ENCODE assay signal across 17 mouse cellular contexts in genomic region chr14:60384269-60384668, GRCm38 (mm10). TPM values are rescaled to one million over a fixed set of nuclear protein-coding genes. Genes with fewer than 3 reads are reported as not detected.
A peak's percentile ranks its signal among the peaks of the same experiment; 100 is the strongest.
DNase-seq lines count a peak whose midpoint lies in the region; ATAC-seq lines count a peak whose summit lies in the region.
"Had no signal": no experiment of that assay in that cellular context is flagged by ENCODE, and none has a peak within 500 bp of the region (broad histone marks: within the 10 kb centered on the region; RNA-seq: fewer than 3 reads in every experiment).

No protein-coding gene starts in this region.

- no peak overlapping the region for H3K9ac ChIP-seq in hindbrain, embryonic 12.5 days
- no peak overlapping the region for H3K9ac ChIP-seq in forebrain, embryonic 15.5 days (replicated peaks)
- no peak overlapping the region for H3K9ac ChIP-seq in intestine, embryonic 16.5 days (ENCODE audit: low read depth, low read length)
- H3K9ac ChIP-seq in neural tube, embryonic 13.5 days, result no peak overlapping the region
- H3K9ac ChIP-seq: heart, embryonic 12.5 days; liver, embryonic 13.5 days had no signal

- ATAC-seq in hindbrain, embryonic 12.5 days (ENCODE audit: low FRiP score), result no peak
- no peak for ATAC-seq in forebrain, embryonic 15.5 days (replicated peaks)
- ATAC-seq in intestine, embryonic 16.5 days, result peak; percentile 60
- no peak for ATAC-seq in neural tube, embryonic 13.5 days (ENCODE audit: low read depth)

- WGBS in hindbrain, embryonic 12.5 days, result 93% methylated on average over 7 of the region's 7 CpGs
- WGBS in hindbrain, embryonic 10.5 days, result 93% methylated on average over 7 of the region's 7 CpGs
- 89% methylated on average over 7 of the region's 7 CpGs for WGBS in forebrain, embryonic 15.5 days
- 76% methylated on average over 7 of the region's 7 CpGs for WGBS in intestine, embryonic 16.5 days
- 90% methylated on average over 7 of the region's 7 CpGs for whole genome bisulfite sequencing in neural tube, embryonic 13.5 days

- H3K4me2 ChIP-seq in hindbrain, embryonic 12.5 days (replicated peaks), result peak overlapping the region; percentile 23; the same call in 1 of the 2 replicates
- peak overlapping the region; percentile 92 for H3K4me2 ChIP-seq in forebrain, embryonic 15.5 days (replicated peaks)
- no peak overlapping the region for H3K4me2 ChIP-seq in intestine, embryonic 16.5 days (ENCODE audit: low read depth, low read length)
- peak overlapping the region; percentile 94 for H3K4me2 ChIP-seq in neural tube, embryonic 13.5 days
- H3K4me2 ChIP-seq: heart, embryonic 12.5 days; liver, embryonic 13.5 days had no signal

- no peak overlapping the region for H3K27ac ChIP-seq in hindbrain, embryonic 12.5 days
- H3K27ac ChIP-seq in hindbrain, embryonic 10.5 days, result no peak overlapping the region
- H3K27ac ChIP-seq in forebrain, embryonic 15.5 days (replicated peaks), result no peak overlapping the region
- no peak overlapping the region for H3K27ac ChIP-seq in intestine, embryonic 16.5 days (ENCODE audit: low read length)
- no peak overlapping the region for H3K27ac ChIP-seq in neural tube, embryonic 13.5 days (replicated peaks)
- H3K27ac ChIP-seq: embryonic facial prominence, embryonic 10.5 days; kidney, postnatal 0 days; liver, embryonic 13.5 days had no signal

- no peaks in the 10 kb centered on the region for H3K27me3 ChIP-seq in hindbrain, embryonic 12.5 days
- peaks cover 11% of the 10 kb centered on the region for H3K27me3 ChIP-seq in hindbrain, embryonic 10.5 days (ENCODE audit: insufficient read depth, poor library complexity, severe bottlenecking)
- no peaks in the 10 kb centered on the region for H3K27me3 ChIP-seq in forebrain, embryonic 15.5 days
- peaks cover 8% of the 10 kb centered on the region for H3K27me3 ChIP-seq in intestine, embryonic 16.5 days (replicated peaks; ENCODE audit: control insufficient read depth, insufficient read depth, low read length)
- H3K27me3 ChIP-seq in neural tube, embryonic 13.5 days, result no peaks in the 10 kb centered on the region

- H3K4me1 ChIP-seq in hindbrain, embryonic 12.5 days, result peaks cover 60% of the 10 kb centered on the region
- peaks cover 60% of the 10 kb centered on the region for H3K4me1 ChIP-seq in hindbrain, embryonic 10.5 days (replicated peaks)
- H3K4me1 ChIP-seq in forebrain, embryonic 15.5 days, result peaks cover 80% of the 10 kb centered on the region
- H3K4me1 ChIP-seq in intestine, embryonic 16.5 days (ENCODE audit: control insufficient read depth, insufficient read depth, low read length), result peaks cover 10% of the 10 kb centered on the region
- H3K4me1 ChIP-seq in neural tube, embryonic 13.5 days (replicated peaks), result peaks cover 80% of the 10 kb centered on the region
- H3K4me1 ChIP-seq: heart, embryonic 12.5 days; liver, embryonic 13.5 days had no signal

- H3K4me3 ChIP-seq in hindbrain, embryonic 12.5 days, result no peak overlapping the region
- no peak overlapping the region for H3K4me3 ChIP-seq in hindbrain, embryonic 10.5 days
- H3K4me3 ChIP-seq in forebrain, embryonic 15.5 days, result no peak overlapping the region
- H3K4me3 ChIP-seq in intestine, embryonic 16.5 days (ENCODE audit: low read length), result no peak overlapping the region
- H3K4me3 ChIP-seq in neural tube, embryonic 13.5 days, result 0 out of 2 replicates have a peak overlapping the region, but pooled peaks have one; percentile 1
- H3K4me3 ChIP-seq: embryonic facial prominence, embryonic 10.5 days; heart, embryonic 12.5 days; liver, embryonic 13.5 days had no signal

- DNase-seq in hindbrain, embryonic 10.5 days (ENCODE audit: low spot score), result no peak
- no peak for DNase-seq in right cerebral cortex, adult 2 months (ENCODE audit: low spot score in 2 of 2)
- no peak for DNase-seq in kidney, adult 11 months
- no peak for DNase-seq in kidney, postnatal 14 days
- DNase-seq: gastrocnemius, postnatal 14 days; heart, postnatal 4 days; liver, embryonic 13.5 days; lung, postnatal 14 days; thymus, postnatal 14 days had no signal

- no peaks in the 10 kb centered on the region for H3K36me3 ChIP-seq in hindbrain, embryonic 12.5 days
- peaks cover 4% of the 10 kb centered on the region; the same call in 1 of the 2 replicates for H3K36me3 ChIP-seq in hindbrain, embryonic 10.5 days
- no peaks in the 10 kb centered on the region; the same call in 1 of the 2 replicates for H3K36me3 ChIP-seq in forebrain, embryonic 15.5 days
- H3K36me3 ChIP-seq in intestine, embryonic 16.5 days (ENCODE audit: control insufficient read depth, insufficient read depth, low read length), result no peaks in the 10 kb centered on the region
- H3K36me3 ChIP-seq in neural tube, embryonic 13.5 days, result no peaks in the 10 kb centered on the region; the same call in 1 of the 2 replicates
- H3K36me3 ChIP-seq: heart, embryonic 12.5 days; liver, embryonic 13.5 days had no signal

- H3K9me3 ChIP-seq in hindbrain, embryonic 12.5 days (replicated peaks), result no peaks in the 10 kb centered on the region
- no peaks in the 10 kb centered on the region for H3K9me3 ChIP-seq in hindbrain, embryonic 10.5 days
- H3K9me3 ChIP-seq in forebrain, embryonic 15.5 days, result no peaks in the 10 kb centered on the region
- no peaks in the 10 kb centered on the region for H3K9me3 ChIP-seq in intestine, embryonic 16.5 days (ENCODE audit: control insufficient read depth, low read length)
- H3K9me3 ChIP-seq in neural tube, embryonic 13.5 days, result no peaks in the 10 kb centered on the region
- H3K9me3 ChIP-seq: embryonic facial prominence, embryonic 10.5 days; heart, embryonic 12.5 days; liver, embryonic 13.5 days had no signal

RNA-seq across cellular contexts. Expression of gene Amer2, which starts 11.2 kb away (rescaled TPM):
- 28.2 and 30.4 TPM in 2 replicates for polyA plus RNA-seq in hindbrain, embryonic 12.5 days (2016; fragmentation: Nextera tagmentation; extraction: Ambion mirVana)
- 8.2 and 13.5 TPM in 2 replicates for polyA plus RNA-seq in hindbrain, embryonic 10.5 days (2016; fragmentation: Nextera tagmentation; extraction: Ambion mirVana)
- polyA plus RNA-seq in forebrain, embryonic 15.5 days (2015; fragmentation: Nextera tagmentation; extraction: Ambion mirVana), result 51.1 and 54.6 TPM in 2 replicates
- polyA plus RNA-seq in intestine, embryonic 16.5 days (2015; fragmentation: Nextera tagmentation; extraction: Ambion mirVana), result 0.56 and 0.64 TPM in 2 replicates
- polyA plus RNA-seq in neural tube, embryonic 13.5 days (2015; fragmentation: Nextera tagmentation; extraction: Ambion mirVana), result 26.7 and 28.5 TPM in 2 replicates
- polyA plus RNA-seq: small intestine, adult 2 months had no signal
